Mouse (Mus musculus): ENCODE measurements at regions not wholly inside any gene's neighbourhood (a gene's known extent, or its start where the extent isn't known, plus 50 kb on each side); places are given as distances from the start of the nearest gene placed in this dataset.

DNA sequence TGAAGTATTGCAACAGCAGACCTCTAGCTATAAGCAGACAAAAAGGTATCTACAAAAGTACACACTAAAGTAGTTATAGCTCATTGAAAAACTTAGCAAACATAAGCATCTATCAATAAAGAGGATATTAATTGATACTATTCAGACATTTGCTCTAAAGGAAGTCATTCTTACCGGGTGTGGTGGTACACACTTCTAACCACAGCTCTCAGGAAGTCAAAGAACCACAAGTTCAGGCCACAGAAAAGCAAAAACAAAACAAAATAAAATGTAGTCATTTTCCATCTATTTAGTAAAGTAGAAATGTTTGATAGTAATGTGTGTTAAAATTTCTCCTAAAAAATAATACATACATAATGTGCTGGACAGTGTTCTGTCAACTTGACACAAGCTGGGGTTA lies 192.5 kb upstream of the Gm11114 start:
- TF ChIP-seq CTCF (IDR thresholded peaks at IDR 0.05) (no peak), EP300 (IDR thresholded peaks at IDR 0.05) (no peak)

All from lung, postnatal 0 days (tissue).